Mouse (Mus musculus) heart, embryonic 15.5 days (tissue): ENCODE results near the gene Nanos2. TPM values are rescaled to one million over a fixed set of nuclear protein-coding genes. Genes with fewer than 3 reads are reported as not detected.

Experiments
- ATAC-seq: fragments of 200-750 bp; cut with Nextera tagmentation; replicated peaks from 2 replicates; pipeline ENCODE4 v1.8.0; 2017; ENCODE audit warnings: low read depth, moderate TSS enrichment; ENCODE audit not compliant: insufficient number of reproducible peaks, insufficient read depth, low FRiP score
- H3K27ac ChIP-seq: fragments of 300-500 bp; sonication (generic); 2 replicates; pipeline ENCODE4 v1.5.1; 2015; ENCODE audit warnings: mild to moderate bottlenecking, inconsistent platforms
- H3K27me3 ChIP-seq: fragments of 300-500 bp; sonication (generic); 2 replicates; pipeline ENCODE4 v1.6.1; 2015; ENCODE audit warnings: inconsistent platforms
- H3K36me3 ChIP-seq: fragments of 300-500 bp; sonication (generic); 2 replicates; pipeline ENCODE4 v1.6.1; 2015; ENCODE audit warnings: mild to moderate bottlenecking, inconsistent platforms
- H3K4me1 ChIP-seq: fragments of 300-500 bp; sonication (generic); replicated peaks from 2 replicates; pipeline ENCODE4 v1.6.1; 2015; ENCODE audit warnings: inconsistent platforms
- H3K4me2 ChIP-seq: fragments of 300-500 bp; sonication (generic); 2 replicates; pipeline ENCODE4 v1.6.1; 2015; ENCODE audit warnings: inconsistent platforms, mild to moderate bottlenecking, moderate library complexity
- H3K4me3 ChIP-seq: fragments of 300-500 bp; sonication (generic); 2 replicates; pipeline ENCODE4 v1.5.1; 2015; ENCODE audit warnings: mild to moderate bottlenecking, inconsistent platforms
- H3K9ac ChIP-seq: fragments of 300-500 bp; sonication (generic); 2 replicates; pipeline ENCODE4 v1.6.1; 2015; ENCODE audit warnings: mild to moderate bottlenecking, inconsistent platforms
- H3K9me3 ChIP-seq: fragments of 300-500 bp; sonication (generic); replicated peaks from 2 replicates; pipeline ENCODE4 v1.6.1; 2016; ENCODE audit warnings: inconsistent platforms
- WGBS: fragments of 180-500 bp; shearing (Covaris S2); methylation state at CpG from one replicate; pipeline ENCODE4 v1.1.7; 2015; ENCODE audit warnings: mixed read lengths; 5-methylcytosine and 5-hydroxymethylcytosine counted together
- polyA plus RNA-seq: library from polyadenylated mRNA; unstranded; fragments of >200 nt; fragmentation: Nextera tagmentation; extraction: Ambion mirVana; gene quantifications from 2 replicates; pipeline ENCODE4 v1.2.1, GENCODE M21; 2015

Gene Nanos2
- polyA plus RNA-seq, 1 experiment from 2014 or later, result not detected

DNA sequence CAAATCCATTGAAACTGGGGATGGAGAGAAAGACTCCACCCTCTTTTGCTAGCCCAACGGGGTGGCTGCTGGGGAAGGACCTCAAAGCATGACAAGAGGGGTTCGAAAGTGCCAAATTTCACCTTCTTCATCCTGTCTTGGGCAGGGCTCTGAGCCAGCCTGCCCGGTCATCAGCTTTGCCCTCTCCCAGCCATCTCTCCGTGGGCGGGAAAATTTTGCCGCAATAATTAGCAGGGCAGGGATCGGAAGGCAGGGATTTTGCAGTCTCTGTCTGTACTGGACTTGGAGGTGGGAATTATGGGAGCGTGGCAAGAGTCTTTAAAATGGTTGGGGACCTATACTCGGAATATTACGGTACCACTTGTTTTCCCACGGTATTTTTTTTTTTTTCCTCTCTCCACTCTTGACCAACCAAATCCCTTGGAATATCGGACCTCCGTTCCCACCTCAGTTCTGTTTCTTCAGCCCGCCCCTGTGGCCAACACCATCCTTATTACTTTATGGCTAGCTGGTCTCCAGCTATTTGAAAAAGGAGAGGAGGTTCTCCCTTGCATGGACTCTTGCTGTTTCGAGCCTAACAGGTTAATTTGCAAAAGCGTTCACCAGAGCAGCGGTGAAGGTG lies 24.9 kb upstream of the Nanos2 start:
- Histone ChIP-seq H3K36me3 (no peaks in the 10 kb centered on the region), H3K9ac (no peak overlapping the region), H3K4me3 (peak overlapping the region; percentile 24), H3K4me1 (peaks cover 30% of the 10 kb centered on the region), H3K4me2 (peak overlapping the region; percentile 46), H3K27ac (no peak overlapping the region), H3K27me3 (peaks cover 82% of the 10 kb centered on the region), H3K9me3 (no peaks in the 10 kb centered on the region)
- no peak for ATAC-seq
- WGBS, result 3% methylated on average over 17 of the region's 17 CpGs

GRCm38 (mm10) chr7:18962795-18963194 lies 24.4 kb upstream of the Nanos2 start:
- Histone ChIP-seq H3K27me3 (peaks cover 85% of the 10 kb centered on the region), H3K4me2 (peak overlapping the region; percentile 46), H3K9ac (no peak overlapping the region), H3K27ac (no peak overlapping the region), H3K4me1 (peaks cover 25% of the 10 kb centered on the region), H3K36me3 (no peaks in the 10 kb centered on the region), H3K9me3 (no peaks in the 10 kb centered on the region), H3K4me3 (peak overlapping the region; percentile 24)
- under 1% methylated on average over 20 of the region's 20 CpGs for WGBS
- no peak for ATAC-seq

- Histone ChIP-seq H3K4me3 (no peak overlapping the region), H3K9ac (no peak overlapping the region), H3K4me2 (no peak overlapping the region), H3K27ac (no peak overlapping the region), H3K36me3 (no peaks in the 10 kb centered on the region), H3K9me3 (no peaks in the 10 kb centered on the region), H3K4me1 (peaks cover 20% of the 10 kb centered on the region), H3K27me3 (peaks cover 82% of the 10 kb centered on the region)
- ATAC-seq, result no peak
- 2% methylated on average over 19 of the region's 19 CpGs for WGBS
These were observed 23.8 kb upstream of the Nanos2 start for GRCm38 (mm10) chr7:18963294-18963843.

DNA sequence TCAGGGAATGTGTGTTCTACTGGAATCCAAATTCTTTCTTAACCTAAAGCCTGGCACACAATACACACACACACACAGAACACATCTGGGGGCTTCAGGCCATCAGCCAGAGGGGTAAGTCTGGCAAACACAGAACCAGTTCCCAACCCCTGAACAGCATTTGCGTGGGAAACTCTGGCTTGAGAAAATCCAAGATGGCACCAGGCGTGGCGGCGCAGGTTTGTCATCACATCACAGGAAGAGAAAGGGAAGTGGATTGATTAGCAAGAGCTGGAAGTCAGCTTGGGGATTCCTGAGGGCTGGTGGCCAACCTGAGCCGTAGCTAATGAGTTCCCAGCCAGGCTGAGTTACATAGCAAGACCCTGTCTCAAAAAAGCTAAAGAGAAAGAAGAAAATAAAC lies 21.9 kb upstream of the Nanos2 start:
- Histone ChIP-seq H3K9ac (no peak overlapping the region), H3K4me2 (no peak overlapping the region), H3K4me1 (peaks cover 15% of the 10 kb centered on the region), H3K27ac (no peak overlapping the region), H3K4me3 (no peak overlapping the region), H3K36me3 (no peaks in the 10 kb centered on the region), H3K9me3 (no peaks in the 10 kb centered on the region), H3K27me3 (peaks cover 65% of the 10 kb centered on the region)
- 81% methylated on average over 5 of the region's 5 CpGs for WGBS
- ATAC-seq, result no peak

- Histone ChIP-seq H3K36me3 (no peaks in the 10 kb centered on the region), H3K27ac (no peak overlapping the region), H3K9ac (no peak overlapping the region), H3K9me3 (no peaks in the 10 kb centered on the region), H3K4me2 (no peak overlapping the region), H3K4me3 (no peak overlapping the region), H3K27me3 (peaks cover 42% of the 10 kb centered on the region), H3K4me1 (peaks cover 12% of the 10 kb centered on the region)
- ATAC-seq, result 0 out of 2 replicates have a peak, but pooled peaks have one; percentile 28
- 11% methylated on average over 8 of the region's 8 CpGs for WGBS
These were observed 19.6 kb upstream of the Nanos2 start for GRCm38 (mm10) chr7:18967603-18968002.

GRCm38 (mm10) chr7:18970956-18971355 lies 16.2 kb upstream of the Nanos2 start:
- H3K4me3 ChIP-seq, result no peak overlapping the region
- H3K36me3 ChIP-seq, result no peaks in the 10 kb centered on the region
- H3K4me2 ChIP-seq, result no peak overlapping the region
- no peak for ATAC-seq
- H3K9ac ChIP-seq, result no peak overlapping the region
- peaks cover 14% of the 10 kb centered on the region for H3K27me3 ChIP-seq
- WGBS, result 77% methylated on average over 3 of the region's 3 CpGs
- no peaks in the 10 kb centered on the region for H3K9me3 ChIP-seq
- no peaks in the 10 kb centered on the region for H3K4me1 ChIP-seq
- no peak overlapping the region for H3K27ac ChIP-seq

DNA sequence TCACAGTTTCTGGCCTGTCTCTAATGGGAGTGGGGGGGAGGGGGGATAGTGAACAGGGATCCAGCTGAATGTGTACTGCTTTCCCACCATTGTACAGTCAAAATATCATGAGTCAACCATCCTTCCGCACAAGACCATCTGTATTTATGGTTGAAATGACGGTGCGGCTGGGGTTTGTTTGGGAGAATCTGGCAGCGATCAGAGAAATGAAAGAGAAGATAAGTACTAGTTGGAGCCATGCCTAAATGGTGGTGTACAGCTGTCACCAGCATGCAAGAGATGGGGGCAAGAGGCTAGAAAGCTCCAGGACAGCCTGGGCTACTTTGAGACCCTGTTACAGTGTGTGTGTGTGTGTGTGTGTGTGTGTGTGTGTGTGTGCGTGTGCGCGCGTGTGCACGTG lies 8.8 kb upstream of the Nanos2 start:
- Histone ChIP-seq H3K4me3 (no peak overlapping the region), H3K9me3 (no peaks in the 10 kb centered on the region), H3K4me2 (no peak overlapping the region), H3K4me1 (no peaks in the 10 kb centered on the region), H3K36me3 (no peaks in the 10 kb centered on the region), H3K27me3 (0 out of 2 replicates have a peak, but pooled peaks cover 4% of the 10 kb centered on the region), H3K27ac (no peak overlapping the region), H3K9ac (no peak overlapping the region)
- 83% methylated on average over 9 of the region's 9 CpGs for WGBS
- no peak for ATAC-seq

DNA sequence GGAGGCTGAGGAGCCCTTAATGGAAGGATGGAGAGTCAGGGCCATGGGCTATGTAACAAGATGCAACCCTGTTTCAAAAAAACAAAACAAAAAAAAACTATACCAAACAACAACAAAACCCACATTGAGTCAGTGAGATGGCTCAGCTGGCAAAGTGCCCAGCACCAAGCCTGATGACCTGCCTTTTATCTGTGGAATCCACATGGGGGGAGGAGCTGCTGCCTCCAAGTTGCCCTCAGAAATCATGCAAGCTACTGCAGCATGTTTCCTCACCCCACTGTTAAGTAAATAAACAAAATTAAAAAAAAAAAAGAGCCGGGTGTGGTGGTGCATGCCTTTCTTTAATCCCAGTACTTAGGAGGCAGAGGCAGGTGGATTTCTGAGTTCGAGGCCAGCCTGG lies 697 bp upstream of the Nanos2 start:
- Histone ChIP-seq H3K27me3 (peaks cover 17% of the 10 kb centered on the region), H3K27ac (no peak overlapping the region), H3K4me3 (no peak overlapping the region), H3K4me1 (peaks cover 12% of the 10 kb centered on the region), H3K36me3 (no peaks in the 10 kb centered on the region), H3K9me3 (no peaks in the 10 kb centered on the region), H3K9ac (no peak overlapping the region), H3K4me2 (no peak overlapping the region)
- 64% methylated on average over 2 of the region's 2 CpGs for WGBS
- no peak for ATAC-seq

DNA sequence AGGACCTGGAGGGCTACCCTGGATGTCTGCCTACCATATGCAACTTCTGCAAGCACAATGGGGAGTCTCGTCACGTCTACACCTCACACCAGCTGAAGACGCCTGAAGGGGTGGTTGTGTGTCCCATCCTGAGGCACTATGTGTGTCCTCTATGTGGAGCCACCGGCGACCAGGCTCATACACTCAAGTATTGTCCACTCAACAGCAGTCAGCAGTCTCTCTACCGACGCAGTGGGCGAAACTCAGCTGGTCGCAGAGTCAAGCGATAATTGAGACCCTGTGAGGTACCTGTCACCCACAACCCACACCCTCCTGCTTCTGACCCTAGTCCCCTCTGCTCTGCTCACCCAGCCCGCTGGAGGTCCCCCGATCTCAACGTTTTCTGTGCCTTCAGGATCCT lies 547 bp downstream of the Nanos2 start:
- H3K27me3 ChIP-seq, result peaks cover 29% of the 10 kb centered on the region
- WGBS, result 68% methylated on average over 13 of the region's 13 CpGs
- no peak for ATAC-seq
- no peak overlapping the region for H3K9ac ChIP-seq
- H3K4me2 ChIP-seq, result no peak overlapping the region
- H3K9me3 ChIP-seq, result no peaks in the 10 kb centered on the region
- peaks cover 24% of the 10 kb centered on the region for H3K4me1 ChIP-seq
- H3K27ac ChIP-seq, result no peak overlapping the region
- H3K36me3 ChIP-seq, result no peaks in the 10 kb centered on the region
- no peak overlapping the region for H3K4me3 ChIP-seq

- Histone ChIP-seq H3K9me3 (no peaks in the 10 kb centered on the region), H3K27me3 (peaks cover 38% of the 10 kb centered on the region), H3K36me3 (no peaks in the 10 kb centered on the region), H3K27ac (no peak overlapping the region), H3K9ac (no peak overlapping the region), H3K4me1 (peaks cover 24% of the 10 kb centered on the region), H3K4me3 (no peak overlapping the region), H3K4me2 (no peak overlapping the region)
- ATAC-seq, result no peak
- 64% methylated on average over 6 of the region's 6 CpGs for WGBS
These were observed 1.6 kb downstream of the Nanos2 start for GRCm38 (mm10) chr7:18988780-18989179.

DNA sequence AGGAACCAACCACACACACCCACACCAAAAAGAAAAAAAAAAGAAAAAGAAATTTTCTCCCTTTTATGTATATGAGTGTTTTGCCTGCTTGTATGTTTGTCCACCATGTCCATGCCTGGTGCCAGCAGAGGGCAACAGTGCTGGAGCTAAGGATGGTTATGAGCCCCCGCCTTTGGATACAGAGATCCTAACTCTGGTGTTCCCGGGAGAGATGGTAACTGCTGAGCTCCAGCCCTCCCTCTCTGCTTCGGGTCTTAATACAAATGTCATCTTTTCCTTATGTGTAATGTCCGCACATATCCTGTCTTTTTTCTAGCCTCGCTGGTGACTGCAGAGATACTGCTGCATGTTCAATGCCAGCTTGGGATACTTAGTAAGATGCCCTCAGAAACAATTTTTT lies 2.8 kb downstream of the Nanos2 start:
- no peaks in the 10 kb centered on the region for H3K36me3 ChIP-seq
- H3K4me2 ChIP-seq, result peak overlapping the region; percentile 88
- no peaks in the 10 kb centered on the region for H3K9me3 ChIP-seq
- WGBS, result 16% methylated on average over 5 of the region's 5 CpGs
- no peak for ATAC-seq
- H3K4me1 ChIP-seq, result peaks cover 24% of the 10 kb centered on the region
- H3K9ac ChIP-seq, result no peak overlapping the region
- H3K27me3 ChIP-seq, result peaks cover 40% of the 10 kb centered on the region
- H3K27ac ChIP-seq, result peak overlapping the region; percentile 73
- H3K4me3 ChIP-seq, result peak overlapping the region; percentile 56
